Mouse (Mus musculus): ENCODE results near the gene Tmem120b. TPM values are rescaled to one million over a fixed set of nuclear protein-coding genes. Genes with fewer than 3 reads are reported as not detected.

Tmem120b gene
- total and polyA plus RNA-seq, 3 experiments: 5.6 to 6.8 TPM; not detected in 1

DNA sequence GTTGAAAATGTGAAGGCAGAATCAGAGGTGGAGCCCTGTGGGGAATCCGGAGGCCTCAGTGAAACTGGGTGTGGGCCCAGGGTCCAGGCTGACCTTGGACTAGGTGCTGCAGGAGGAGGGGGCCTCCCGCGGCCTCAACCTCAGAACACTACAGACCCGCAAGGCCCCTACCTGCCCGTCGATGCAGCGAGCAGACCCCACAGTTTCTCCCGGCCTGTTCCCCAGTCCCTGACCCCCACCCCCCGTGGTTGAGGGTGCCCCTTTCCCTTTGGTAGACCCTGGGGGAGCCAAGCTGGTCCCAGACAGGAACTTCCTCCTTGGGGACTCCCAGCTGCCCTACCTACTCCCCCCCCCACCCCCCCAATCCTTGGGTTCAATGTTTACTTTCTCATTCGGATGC is 98.2 kb downstream of the Tmem120b start:
- Histone ChIP-seq H3K27me3 (ENCODE audit: control insufficient read depth in 1 of 2, insufficient read depth in 2 of 2, low read length in 2 of 2) (no peaks in the 10 kb centered on the region), H3K4me1 (ENCODE audit: control insufficient read depth in 1 of 2, insufficient read depth in 2 of 2, low read length in 2 of 2) (no peaks in the 10 kb centered on the region), H3K36me3 (ENCODE audit: control insufficient read depth in 1 of 2, insufficient read depth in 2 of 2, low read length in 2 of 2) (peaks cover 0 to 5% of the 10 kb centered on the region in 2 experiments; a peak in 1 of 4 replicates), H3K9ac (ENCODE audit: control insufficient read depth, low read depth, low read length, poor library complexity, severe bottlenecking) (no peak overlapping the region), H3K4me3 (ENCODE audit: control insufficient read depth in 1 of 2, insufficient read depth in 1 of 2, low read depth in 2 of 2, low read length in 2 of 2) (no peak overlapping the region), H3K79me2 (ENCODE audit: control insufficient read depth, insufficient read depth, low read length, poor library complexity) (no peaks in the 10 kb centered on the region), H3K27ac (ENCODE audit: control insufficient read depth, low read depth, low read length) (no peak overlapping the region), H3K9me3 (replicated peaks; ENCODE audit: insufficient read depth, low read length) (no peaks in the 10 kb centered on the region)
- DNase-seq (ENCODE audit: low read depth, low spot score): no peak
- TF ChIP-seq MYB (IDR thresholded peaks at IDR 0.05; ENCODE audit: low read depth, low read length) (no peak), MAX (IDR thresholded peaks at IDR 0.05; ENCODE audit: low read length) (no peak), CHD2 (IDR thresholded peaks at IDR 0.05; ENCODE audit: low read length) (no peak)

Other genes with a start within 250 kb of the Tmem120b start
- gene Anapc5, start 247.1 kb upstream of the Tmem120b start, total RNA-seq (2012; rRNA removed): 244 and 262 TPM in 2 replicates
- 100 to 1,000 TPM in 1 of 2 experiments, not detected in 1; 390 TPM for gene Anapc5, start 247.1 kb upstream of the Tmem120b start, polyA plus RNA-seq (2012; ENCODE audit: insufficient read depth in 1 of 2, insufficient read length in 2 of 2, low read depth in 1 of 2, low replicate concordance in 2 of 2, missing spikeins in 1 of 2)
- 13.9 and 14.8 TPM in 2 replicates for gene Rnf34, start 218.4 kb upstream of the Tmem120b start, total RNA-seq (2012; rRNA removed)
- 10 to 100 TPM in 1 of 2 experiments, not detected in 1; 27.4 TPM for gene Rnf34, start 218.4 kb upstream of the Tmem120b start, polyA plus RNA-seq (2012; ENCODE audit: insufficient read depth in 1 of 2, insufficient read length in 2 of 2, low read depth in 1 of 2, low replicate concordance in 2 of 2, missing spikeins in 1 of 2)
- gene Kdm2b, start 78.6 kb upstream of the Tmem120b start, total RNA-seq (2012; rRNA removed): 24.8 and 29.2 TPM in 2 replicates
- 10 to 100 TPM in 1 of 2 experiments, not detected in 1; 48.9 TPM for gene Kdm2b, start 78.6 kb upstream of the Tmem120b start, polyA plus RNA-seq (2012; ENCODE audit: insufficient read depth in 1 of 2, insufficient read length in 2 of 2, low read depth in 1 of 2, low replicate concordance in 2 of 2, missing spikeins in 1 of 2)
- 4.5 and 4.7 TPM in 2 replicates for gene Orai1, start 53.3 kb upstream of the Tmem120b start, total RNA-seq (2012; rRNA removed)
- 10 to 100 TPM in 1 of 2 experiments, not detected in 1; 13.3 TPM for gene Orai1, start 53.3 kb upstream of the Tmem120b start, polyA plus RNA-seq (2012; ENCODE audit: insufficient read depth in 1 of 2, insufficient read length in 2 of 2, low read depth in 1 of 2, low replicate concordance in 2 of 2, missing spikeins in 1 of 2)
- not detected in 2 replicates for gene Morn3, start 21.4 kb upstream of the Tmem120b start, total RNA-seq (2012; rRNA removed)
- not detected for gene Morn3, start 21.4 kb upstream of the Tmem120b start, polyA plus RNA-seq (2012; ENCODE audit: insufficient read depth in 1 of 2, insufficient read length in 2 of 2, low read depth in 1 of 2, low replicate concordance in 2 of 2, missing spikeins in 1 of 2)
- gene Rhof, start 64.3 kb downstream of the Tmem120b start, total RNA-seq (2012; rRNA removed): 2.5 and 4.1 TPM in 2 replicates
- 10 to 100 TPM in 1 of 2 experiments, not detected in 1; 10.4 TPM for gene Rhof, start 64.3 kb downstream of the Tmem120b start, polyA plus RNA-seq (2012; ENCODE audit: insufficient read depth in 1 of 2, insufficient read length in 2 of 2, low read depth in 1 of 2, low replicate concordance in 2 of 2, missing spikeins in 1 of 2)
- gene Setd1b, start 73.8 kb downstream of the Tmem120b start, total RNA-seq (2012; rRNA removed): 3.0 and 4.1 TPM in 2 replicates
- 10 to 100 TPM in 1 of 2 experiments, not detected in 1; 23.5 TPM for gene Setd1b, start 73.8 kb downstream of the Tmem120b start, polyA plus RNA-seq (2012; ENCODE audit: insufficient read depth in 1 of 2, insufficient read length in 2 of 2, low read depth in 1 of 2, low replicate concordance in 2 of 2, missing spikeins in 1 of 2)
- gene Psmd9, start 101.0 kb downstream of the Tmem120b start, total RNA-seq (2012; rRNA removed): 28.4 and 32.0 TPM in 2 replicates
- gene Psmd9, start 101.0 kb downstream of the Tmem120b start, polyA plus RNA-seq (2012; ENCODE audit: insufficient read depth in 1 of 2, insufficient read length in 2 of 2, low read depth in 1 of 2, low replicate concordance in 2 of 2, missing spikeins in 1 of 2): 10 to 100 TPM in 1 of 2 experiments, not detected in 1; 54.6 TPM
- not detected in 2 replicates for gene Hpd, start 114.3 kb downstream of the Tmem120b start, total RNA-seq (2012; rRNA removed)
- not detected for gene Hpd, start 114.3 kb downstream of the Tmem120b start, polyA plus RNA-seq (2012; ENCODE audit: insufficient read depth in 1 of 2, insufficient read length in 2 of 2, low read depth in 1 of 2, low replicate concordance in 2 of 2, missing spikeins in 1 of 2)
- gene Wdr66, start 183.7 kb downstream of the Tmem120b start, total RNA-seq (2012; rRNA removed): 0.82 and 1.4 TPM in 2 replicates
- 1 to 10 TPM in 1 of 2 experiments, not detected in 1; 3.6 TPM for gene Wdr66, start 183.7 kb downstream of the Tmem120b start, polyA plus RNA-seq (2012; ENCODE audit: insufficient read depth in 1 of 2, insufficient read length in 2 of 2, low read depth in 1 of 2, low replicate concordance in 2 of 2, missing spikeins in 1 of 2)